Mouse (Mus musculus): ENCODE results near the gene Armc12. TPM values are rescaled to one million over a fixed set of nuclear protein-coding genes. Genes with fewer than 3 reads are reported as not detected.

Gene Armc12
- polyA plus RNA-seq, 1 experiment from 2014 or later: not detected

GRCm38 (mm10) chr17:28522623-28523354 is 7.8 kb upstream of the Armc12 start:
- Histone ChIP-seq H3K9ac (ENCODE audit: low read depth, low read length) (peak overlapping the region; percentile 51), H3K36me3 (ENCODE audit: control insufficient read depth, insufficient read depth, low read length) (no peaks in the 10 kb centered on the region), H3K4me2 (peak overlapping the region; percentile 84), H3K4me3 (ENCODE audit: low read depth, low read length) (peak overlapping the region; percentile 60), H3K27ac (ENCODE audit: low read depth, low read length) (peak overlapping the region; percentile 65), H3K27me3 (replicated peaks; ENCODE audit: control insufficient read depth, insufficient read depth, low read length) (peaks cover 29% of the 10 kb centered on the region), H3K9me3 (ENCODE audit: control insufficient read depth, low read length) (no peaks in the 10 kb centered on the region), H3K4me1 (replicated peaks; ENCODE audit: control insufficient read depth, insufficient read depth, low read length) (peaks cover 31% of the 10 kb centered on the region)
- DNase-seq (ENCODE audit: low spot score) (peak; percentile 83), ATAC-seq (replicated peaks; ENCODE audit: low FRiP score) (peak; percentile 63)
- WGBS: under 1% methylated on average over 60 of the region's 66 CpGs

- Histone ChIP-seq H3K9me3 (ENCODE audit: control insufficient read depth, low read length) (no peaks in the 10 kb centered on the region), H3K27me3 (replicated peaks; ENCODE audit: control insufficient read depth, insufficient read depth, low read length) (peaks cover 22% of the 10 kb centered on the region), H3K4me2 (peak overlapping the region; percentile 84), H3K4me3 (ENCODE audit: low read depth, low read length) (peak overlapping the region; percentile 60), H3K36me3 (ENCODE audit: control insufficient read depth, insufficient read depth, low read length) (no peaks in the 10 kb centered on the region), H3K27ac (ENCODE audit: low read depth, low read length) (no peak overlapping the region), H3K4me1 (replicated peaks; ENCODE audit: control insufficient read depth, insufficient read depth, low read length) (peaks cover 24% of the 10 kb centered on the region), H3K9ac (ENCODE audit: low read depth, low read length) (peak overlapping the region; percentile 51)
- DNase-seq (ENCODE audit: low spot score) (no peak), ATAC-seq (replicated peaks; ENCODE audit: low FRiP score) (no peak; the same call in 1 of the 2 replicates)
- WGBS: 5% methylated on average over 28 of the region's 28 CpGs
Measured at GRCm38 (mm10) chr17:28523355-28524008, 7.1 kb upstream of the Armc12 start.

GRCm38 (mm10) chr17:28524009-28524695 is 6.5 kb upstream of the Armc12 start:
- Histone ChIP-seq H3K4me1 (replicated peaks; ENCODE audit: control insufficient read depth, insufficient read depth, low read length) (peaks cover 21% of the 10 kb centered on the region), H3K4me3 (ENCODE audit: low read depth, low read length) (peak overlapping the region; percentile 60; the same call in 1 of the 2 replicates), H3K4me2 (peak overlapping the region; percentile 84), H3K27me3 (replicated peaks; ENCODE audit: control insufficient read depth, insufficient read depth, low read length) (peaks cover 21% of the 10 kb centered on the region), H3K9me3 (ENCODE audit: control insufficient read depth, low read length) (no peaks in the 10 kb centered on the region), H3K27ac (ENCODE audit: low read depth, low read length) (no peak overlapping the region), H3K9ac (ENCODE audit: low read depth, low read length) (no peak overlapping the region), H3K36me3 (ENCODE audit: control insufficient read depth, insufficient read depth, low read length) (no peaks in the 10 kb centered on the region)
- WGBS: 72% methylated on average over 23 of the region's 23 CpGs
- DNase-seq (ENCODE audit: low spot score): no peak
- no peak for ATAC-seq (replicated peaks; ENCODE audit: low FRiP score)

GRCm38 (mm10) chr17:28524831-28525430 is 5.7 kb upstream of the Armc12 start:
- Histone ChIP-seq H3K9me3 (ENCODE audit: control insufficient read depth, low read length) (no peaks in the 10 kb centered on the region), H3K36me3 (ENCODE audit: control insufficient read depth, insufficient read depth, low read length) (no peaks in the 10 kb centered on the region), H3K27me3 (replicated peaks; ENCODE audit: control insufficient read depth, insufficient read depth, low read length) (peaks cover 21% of the 10 kb centered on the region), H3K9ac (ENCODE audit: low read depth, low read length) (no peak overlapping the region), H3K27ac (ENCODE audit: low read depth, low read length) (no peak overlapping the region), H3K4me1 (replicated peaks; ENCODE audit: control insufficient read depth, insufficient read depth, low read length) (peaks cover 21% of the 10 kb centered on the region), H3K4me3 (ENCODE audit: low read depth, low read length) (no peak overlapping the region), H3K4me2 (no peak overlapping the region)
- ATAC-seq (replicated peaks; ENCODE audit: low FRiP score) (no peak), DNase-seq (ENCODE audit: low spot score) (no peak)
- WGBS: 60% methylated on average over 4 of the region's 4 CpGs

GRCm38 (mm10) chr17:28527184-28528042 is 3.2 kb upstream of the Armc12 start:
- WGBS: 38% methylated on average over 12 of the region's 12 CpGs

GRCm38 (mm10) chr17:28528043-28528351 is 2.6 kb upstream of the Armc12 start:
- no peak overlapping the region for H3K9ac ChIP-seq (ENCODE audit: low read depth, low read length)
- H3K27ac ChIP-seq (ENCODE audit: low read depth, low read length): no peak overlapping the region
- DNase-seq (ENCODE audit: low spot score) (peak; percentile 78), ATAC-seq (replicated peaks; ENCODE audit: low FRiP score) (no peak)
- no peak overlapping the region for H3K4me3 ChIP-seq (ENCODE audit: low read depth, low read length)
- H3K36me3 ChIP-seq (ENCODE audit: control insufficient read depth, insufficient read depth, low read length): no peaks in the 10 kb centered on the region
- no peaks in the 10 kb centered on the region for H3K9me3 ChIP-seq (ENCODE audit: control insufficient read depth, low read length)
- peaks cover 13% of the 10 kb centered on the region for H3K4me1 ChIP-seq (replicated peaks; ENCODE audit: control insufficient read depth, insufficient read depth, low read length)
- WGBS: 2% methylated on average over 6 of the region's 6 CpGs
- H3K4me2 ChIP-seq: no peak overlapping the region; the same call in 1 of the 2 replicates
- H3K27me3 ChIP-seq (replicated peaks; ENCODE audit: control insufficient read depth, insufficient read depth, low read length): peaks cover 12% of the 10 kb centered on the region

More at GRCm38 (mm10) chr17:28527184-28528042, 3.2 kb upstream of the Armc12 start:
- Histone ChIP-seq H3K27me3 (replicated peaks; ENCODE audit: control insufficient read depth, insufficient read depth, low read length) (peaks cover 14% of the 10 kb centered on the region), H3K27ac (ENCODE audit: low read depth, low read length) (no peak overlapping the region), H3K36me3 (ENCODE audit: control insufficient read depth, insufficient read depth, low read length) (no peaks in the 10 kb centered on the region), H3K4me2 (no peak overlapping the region; the same call in 1 of the 2 replicates), H3K9me3 (ENCODE audit: control insufficient read depth, low read length) (no peaks in the 10 kb centered on the region), H3K9ac (ENCODE audit: low read depth, low read length) (no peak overlapping the region), H3K4me3 (ENCODE audit: low read depth, low read length) (no peak overlapping the region), H3K4me1 (replicated peaks; ENCODE audit: control insufficient read depth, insufficient read depth, low read length) (peaks cover 16% of the 10 kb centered on the region)
- no peak for DNase-seq (ENCODE audit: low spot score)
- ATAC-seq (replicated peaks; ENCODE audit: low FRiP score): no peak

GRCm38 (mm10) chr17:28529116-28529515 is 1.5 kb upstream of the Armc12 start:
- H3K4me2 ChIP-seq: no peak overlapping the region
- no peak overlapping the region for H3K4me3 ChIP-seq (ENCODE audit: low read depth, low read length)
- WGBS: 65% methylated on average over 4 of the region's 4 CpGs
- H3K36me3 ChIP-seq (ENCODE audit: control insufficient read depth, insufficient read depth, low read length): no peaks in the 10 kb centered on the region
- H3K4me1 ChIP-seq (replicated peaks; ENCODE audit: control insufficient read depth, insufficient read depth, low read length): peaks cover 8% of the 10 kb centered on the region
- H3K27me3 ChIP-seq (replicated peaks; ENCODE audit: control insufficient read depth, insufficient read depth, low read length): peaks cover 9% of the 10 kb centered on the region
- ATAC-seq (replicated peaks; ENCODE audit: low FRiP score): no peak
- no peaks in the 10 kb centered on the region for H3K9me3 ChIP-seq (ENCODE audit: control insufficient read depth, low read length)
- no peak for DNase-seq (ENCODE audit: low spot score)
- no peak overlapping the region for H3K27ac ChIP-seq (ENCODE audit: low read depth, low read length)
- H3K9ac ChIP-seq (ENCODE audit: low read depth, low read length): no peak overlapping the region

- H3K4me1 ChIP-seq (replicated peaks; ENCODE audit: control insufficient read depth, insufficient read depth, low read length): peaks cover 8% of the 10 kb centered on the region; the same call in 1 of the 2 replicates
- DNase-seq (ENCODE audit: low spot score): no peak
- no peak overlapping the region for H3K9ac ChIP-seq (ENCODE audit: low read depth, low read length)
- ATAC-seq (replicated peaks; ENCODE audit: low FRiP score): no peak; the same call in 1 of the 2 replicates
- no peaks in the 10 kb centered on the region for H3K9me3 ChIP-seq (ENCODE audit: control insufficient read depth, low read length)
- H3K4me2 ChIP-seq: peak overlapping the region; percentile 4
- peaks cover 9% of the 10 kb centered on the region for H3K27me3 ChIP-seq (replicated peaks; ENCODE audit: control insufficient read depth, insufficient read depth, low read length)
- no peak overlapping the region for H3K27ac ChIP-seq (ENCODE audit: low read depth, low read length)
- no peak overlapping the region for H3K4me3 ChIP-seq (ENCODE audit: low read depth, low read length)
- no peaks in the 10 kb centered on the region for H3K36me3 ChIP-seq (ENCODE audit: control insufficient read depth, insufficient read depth, low read length)
- 15% methylated on average over 18 of the region's 18 CpGs for WGBS
Measured at GRCm38 (mm10) chr17:28531946-28532345, 1.3 kb downstream of the Armc12 start.
